Mouse (Mus musculus) liver, adult 2 months (tissue): ENCODE results near the gene Cep295. TPM values are rescaled to one million over a fixed set of nuclear protein-coding genes. Genes with fewer than 3 reads are reported as not detected.
"Not testable (repeated sequence)": the region's sequence is repeated elsewhere in the genome, so short reads cannot be mapped to it uniquely, and the experiment has no call there.

Source experiments
- DNase-seq: peaks from one replicate; pipeline ENCODE4 v3.0.0-alpha.2; 2011; ENCODE audit warnings: low read depth, low spot score; ENCODE audit errors: extremely low read depth
- H3K27ac ChIP-seq: fragments of 200-500 bp; replicated peaks from 2 replicates; pipeline ENCODE4 v1.5.1; 2012; ENCODE audit warnings: low read depth, mild to moderate bottlenecking, control low read depth, inconsistent platforms, low read length; ENCODE audit not compliant: insufficient read depth
- H3K27me3 ChIP-seq: fragments of 200-500 bp; 2 replicates; pipeline ENCODE4 v1.6.1; 2012; ENCODE audit warnings: mild to moderate bottlenecking, moderate library complexity, low read length, inconsistent platforms; ENCODE audit not compliant: control insufficient read depth, insufficient read depth
- H3K36me3 ChIP-seq: fragments of 200-500 bp; 2 replicates; pipeline ENCODE4 v1.6.1; 2012; ENCODE audit warnings: low read length, inconsistent platforms; ENCODE audit not compliant: control insufficient read depth, insufficient read depth
- H3K4me1 ChIP-seq: fragments of 200-500 bp; 2 replicates; pipeline ENCODE4 v1.6.1; 2011; ENCODE audit warnings: low read length; ENCODE audit not compliant: control insufficient read depth, insufficient read depth
- H3K4me3 ChIP-seq: fragments of 200-500 bp; 2 replicates; pipeline ENCODE4 v1.5.1; 2011; ENCODE audit warnings: low read depth, mild to moderate bottlenecking, control low read depth, low read length, moderate library complexity; ENCODE audit not compliant: insufficient read depth
- H3K79me2 ChIP-seq: fragments of 200-500 bp; 2 replicates; pipeline ENCODE4 v1.6.1; 2012; ENCODE audit warnings: inconsistent platforms, mild to moderate bottlenecking, low read length, moderate library complexity; ENCODE audit not compliant: control insufficient read depth, insufficient read depth
- H3K9ac ChIP-seq: fragments of 200-500 bp; 2 replicates; pipeline ENCODE4 v1.6.1; 2012; ENCODE audit warnings: low read depth, mild to moderate bottlenecking, control low read depth, inconsistent platforms, low read length
- CTCF ChIP-seq: fragments of 200-500 bp; IDR thresholded peaks from 2 replicates; pipeline ENCODE4 v1.5.1; 2011; ENCODE audit warnings: low read depth, low read length, control low read depth
- POLR2A ChIP-seq: fragments of 200-500 bp; IDR thresholded peaks from 2 replicates; pipeline ENCODE4 v1.6.1; 2011; ENCODE audit warnings: low read length, control low read depth; ENCODE audit not compliant: insufficient read depth; ENCODE audit errors: extremely low read depth
- WGBS: fragments of 180-500 bp; shearing (Covaris S2); methylation state at CpG from one replicate; pipeline ENCODE4 v1.1.7; 2018; 5-methylcytosine and 5-hydroxymethylcytosine counted together
- polyA plus RNA-seq: library from polyadenylated mRNA; depleted of rRNA; stranded (reverse); fragments of >200 nt; gene quantifications from 2 replicates; pipeline ENCODE4 v1.2.3, GENCODE M21; 2012
- total RNA-seq: library from RNA; depleted of rRNA; stranded (reverse); fragments of >200 nt; gene quantifications from 2 replicates; pipeline ENCODE4 v1.2.3, GENCODE M21; 2014

Gene Cep295
- total and polyA plus RNA-seq, 2 experiments, result 1.5 to 4.9 TPM

DNA sequence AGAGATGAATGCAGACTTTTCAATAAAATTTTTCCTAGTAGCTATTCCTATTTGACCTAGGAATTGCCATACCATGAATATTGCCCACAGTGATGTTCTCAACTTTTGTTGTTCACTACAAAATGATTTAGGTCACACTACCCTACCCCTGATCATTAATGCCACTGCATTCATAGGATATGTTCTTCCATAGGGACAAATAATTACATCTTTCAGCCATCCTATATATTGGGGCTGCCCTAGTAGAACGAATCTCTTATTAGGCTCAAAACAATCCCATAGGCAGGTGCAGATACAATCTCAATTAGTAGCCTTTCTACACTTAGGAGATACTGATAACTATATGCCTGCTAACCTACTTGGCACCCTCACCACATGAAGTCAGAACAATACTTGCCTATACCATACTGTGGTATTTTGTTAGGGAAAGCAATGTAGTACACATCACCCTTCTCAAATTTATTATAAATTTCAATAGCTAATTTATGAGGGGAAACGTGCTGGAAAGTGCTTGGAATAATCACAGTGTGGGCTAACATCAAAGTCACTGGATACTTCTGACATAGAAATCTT is 39.3 kb downstream of the Cep295 start:
- Histone ChIP-seq H3K27me3 (no peaks in the 10 kb centered on the region), H3K79me2 (no peaks in the 10 kb centered on the region), H3K9ac (no peak overlapping the region), H3K36me3 (peaks cover 43% of the 10 kb centered on the region), H3K27ac (no peak overlapping the region), H3K4me1 (no peaks in the 10 kb centered on the region), H3K4me3 (no peak overlapping the region)
- WGBS, result 85% methylated on average over 2 of the region's 2 CpGs
- TF ChIP-seq POLR2A (no peak), CTCF (no peak)
- DNase-seq, result no peak

DNA sequence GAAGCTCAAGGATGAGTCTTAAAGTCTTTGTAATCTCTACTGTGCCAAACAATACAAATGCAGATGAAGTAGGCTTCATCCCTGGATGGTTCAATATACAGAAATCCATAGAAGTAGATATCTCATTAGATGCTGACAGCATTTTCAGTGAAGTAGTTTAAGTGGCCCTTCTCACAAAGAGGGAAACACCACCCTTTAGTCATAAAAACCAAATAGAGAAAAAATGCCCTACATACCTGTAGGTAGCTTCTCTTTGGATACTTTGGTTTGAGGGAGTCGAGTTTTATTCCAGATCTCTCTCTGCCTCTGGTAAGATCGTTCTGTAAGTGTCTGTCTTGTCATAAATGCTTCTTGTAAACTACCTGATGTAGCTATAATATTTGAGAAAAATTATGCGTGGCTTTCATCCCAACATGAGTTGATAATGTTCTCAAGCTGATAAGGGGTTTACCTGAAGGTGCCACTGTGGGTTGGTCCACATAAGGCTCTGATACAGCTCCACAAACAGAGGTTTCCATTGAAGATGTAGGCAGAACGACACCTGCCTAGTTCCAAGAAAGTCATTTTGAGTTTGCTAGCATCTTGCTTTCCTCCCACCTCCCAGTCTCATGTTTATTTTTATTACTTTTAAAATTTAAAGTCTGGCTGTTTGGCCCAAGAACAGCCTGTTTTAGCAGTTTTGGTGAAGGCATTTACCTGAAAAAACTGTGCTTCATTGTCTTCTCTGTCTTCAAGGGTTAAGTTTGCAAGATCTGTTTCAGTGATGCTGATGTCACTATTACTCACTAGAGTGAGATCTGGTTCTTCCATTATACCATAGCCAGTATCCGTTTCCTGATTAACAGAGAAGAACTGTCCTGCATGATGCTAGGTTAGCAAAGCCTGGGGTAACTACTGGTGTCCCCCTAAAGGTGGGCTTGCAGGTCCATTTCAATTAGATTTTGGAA is 40.1 kb downstream of the Cep295 start:
- no peak overlapping the region for H3K4me3 ChIP-seq
- H3K27ac ChIP-seq, result no peak overlapping the region
- no peaks in the 10 kb centered on the region for H3K79me2 ChIP-seq
- peaks cover 42% of the 10 kb centered on the region for H3K36me3 ChIP-seq
- WGBS, result 78% methylated on average over 5 of the region's 5 CpGs
- DNase-seq, result no peak
- H3K9ac ChIP-seq, result no peak overlapping the region
- no peaks in the 10 kb centered on the region for H3K4me1 ChIP-seq
- TF ChIP-seq CTCF (no peak), POLR2A (no peak)
- no peaks in the 10 kb centered on the region for H3K27me3 ChIP-seq

DNA sequence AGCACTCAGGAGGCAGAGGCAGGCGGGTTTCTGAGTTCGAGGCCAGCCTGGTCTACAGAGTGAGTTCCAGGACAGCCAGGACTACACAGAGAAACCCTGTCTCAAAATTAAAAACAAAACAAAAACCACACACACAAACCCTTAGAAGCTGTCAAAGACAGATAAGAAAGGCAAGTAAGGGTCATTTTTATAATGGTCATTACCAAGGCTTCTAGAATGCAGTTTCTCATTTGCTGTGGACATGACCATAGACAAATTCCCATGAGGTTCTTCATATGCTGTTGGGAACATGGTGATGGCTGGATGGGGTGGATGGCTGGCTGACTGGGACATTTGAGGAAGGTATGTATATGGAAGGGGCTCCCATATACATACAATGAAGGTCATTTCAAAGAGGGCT is 41.3 kb downstream of the Cep295 start:
- WGBS, result 100% methylated on average over 2 of the region's 2 CpGs
- H3K27ac ChIP-seq, H3K79me2 ChIP-seq, H3K4me1 ChIP-seq, DNase-seq, H3K9ac ChIP-seq, H3K27me3 ChIP-seq, H3K4me3 ChIP-seq: not testable (repeated sequence)
- peaks cover 47% of the 10 kb centered on the region for H3K36me3 ChIP-seq

DNA sequence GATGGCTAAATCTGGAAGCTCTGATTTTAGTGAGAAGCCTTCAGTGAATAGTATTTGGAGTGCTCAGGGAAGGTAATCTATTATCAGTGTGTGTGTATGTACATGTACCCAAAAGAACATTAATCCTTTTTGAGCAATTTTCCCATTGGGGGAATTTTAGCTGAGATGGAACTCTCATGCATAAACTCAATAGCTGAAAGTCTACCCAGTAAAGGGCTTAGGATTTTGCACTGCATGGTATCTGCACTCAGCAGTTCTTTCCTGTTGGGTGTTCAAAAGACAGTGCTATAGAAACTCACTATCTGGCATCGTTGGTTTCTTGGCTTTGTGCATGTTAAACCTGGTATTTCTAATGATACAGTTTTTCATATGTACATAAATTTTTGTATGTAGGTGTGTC is 43.0 kb downstream of the Cep295 start:
- no peak overlapping the region for H3K9ac ChIP-seq
- no peak for TF ChIP-seq POLR2A
- TF ChIP-seq CTCF, result no peak
- H3K36me3 ChIP-seq, result peaks cover 61% of the 10 kb centered on the region
- 93% methylated on average over 1 of the region's 1 CpGs for WGBS
- no peak overlapping the region for H3K4me3 ChIP-seq
- no peak overlapping the region for H3K27ac ChIP-seq
- no peaks in the 10 kb centered on the region for H3K4me1 ChIP-seq
- DNase-seq, result no peak
- no peaks in the 10 kb centered on the region for H3K79me2 ChIP-seq
- no peaks in the 10 kb centered on the region for H3K27me3 ChIP-seq

GRCm38 (mm10) chr9:15313633-15314032 is 44.0 kb downstream of the Cep295 start:
- Histone ChIP-seq H3K27ac (no peak overlapping the region), H3K4me1 (peaks cover 2% of the 10 kb centered on the region; the same call in 1 of the 2 replicates), H3K4me3 (no peak overlapping the region), H3K79me2 (no peaks in the 10 kb centered on the region; the same call in 1 of the 2 replicates), H3K9ac (no peak overlapping the region), H3K27me3 (no peaks in the 10 kb centered on the region), H3K36me3 (peaks cover 70% of the 10 kb centered on the region)
- no peak for DNase-seq
- WGBS, result 91% methylated on average over 5 of the region's 5 CpGs
- TF ChIP-seq POLR2A (no peak), CTCF (no peak)
